Mouse (Mus musculus): Measurements from ENCODE around the gene Ranbp2. TPM values are rescaled to one million over a fixed set of nuclear protein-coding genes. Genes with fewer than 3 reads are reported as not detected.

Ranbp2 gene
- total and polyA plus RNA-seq, 3 experiments: 45.0 to 56.3 (median 53.4) TPM

DNA sequence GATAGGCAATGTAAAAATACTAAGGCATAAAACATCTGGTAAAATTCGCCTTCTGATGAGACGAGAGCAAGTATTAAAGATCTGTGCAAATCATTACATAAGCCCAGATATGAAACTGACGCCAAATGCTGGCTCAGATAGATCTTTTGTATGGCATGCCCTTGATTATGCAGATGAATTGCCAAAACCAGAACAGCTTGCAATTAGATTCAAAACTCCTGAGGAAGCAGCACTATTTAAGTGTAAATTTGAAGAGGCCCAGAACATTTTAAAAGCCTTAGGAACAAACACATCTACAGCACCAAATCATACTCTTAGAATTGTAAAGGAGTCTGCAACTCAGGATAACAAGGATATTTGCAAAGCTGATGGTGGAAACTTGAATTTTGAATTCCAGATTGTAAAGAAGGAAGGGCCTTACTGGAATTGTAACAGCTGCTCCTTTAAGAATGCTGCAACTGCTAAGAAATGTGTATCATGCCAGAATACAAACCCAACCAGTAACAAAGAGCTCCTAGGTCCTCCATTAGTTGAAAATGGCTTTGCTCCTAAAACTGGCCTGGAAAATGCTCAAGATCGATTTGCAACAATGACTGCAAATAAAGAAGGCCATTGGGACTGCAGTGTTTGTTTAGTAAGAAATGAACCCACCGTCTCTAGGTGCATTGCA lies 30.5 kb downstream of the Ranbp2 start:
- Histone ChIP-seq H3K27ac (ENCODE audit: insufficient read depth, low read depth) (no peak overlapping the region), H3K36me3 (replicated peaks in 1 of 2; ENCODE audit: control insufficient read depth in 1 of 2, insufficient read depth in 1 of 2, low read length in 1 of 2) (peaks cover 40 to 86% of the 10 kb centered on the region in 2 experiments), H3K4me1 (ENCODE audit: control insufficient read depth in 1 of 2, insufficient read depth in 2 of 2) (peaks cover 0 to 4% of the 10 kb centered on the region in 2 experiments; a peak in 2 of 4 replicates), H3K4me3 (replicated peaks in 1 of 3; ENCODE audit: low read depth in 2 of 3, low read length in 2 of 3, poor library complexity in 1 of 3) (no peak overlapping the region), H3K27me3 (replicated peaks) (no peaks in the 10 kb centered on the region), H3K79me2 (replicated peaks; ENCODE audit: control insufficient read depth, extremely low read depth, insufficient read depth, poor library complexity, severe bottlenecking) (peaks cover 2% of the 10 kb centered on the region; the same call in 1 of the 2 replicates), H3K9me3 (replicated peaks; ENCODE audit: low read length) (no peaks in the 10 kb centered on the region), H3K9ac (ENCODE audit: insufficient read depth, low read depth) (no peak overlapping the region), H3K4me2 (ENCODE audit: insufficient read depth, low read depth, poor library complexity, severe bottlenecking) (no peak overlapping the region)
- DNase-seq (ENCODE audit: extremely low read depth): no peak
- in situ Hi-C loops (cut with MboI; ENCODE audit: low pct_ligation_motif_present, low pct_unique_long_range_greater_than_20kb, low sequenced_read_pairs) (no loop called here), dilution Hi-C loops (cut with MboI; ENCODE audit: extremely low pct_ligation_motif_present, extremely low pct_unique_long_range_greater_than_20kb, low sequenced_read_pairs) (no loop called here)
- TF ChIP-seq TBP (conservative IDR thresholded peaks at IDR 0.05; ENCODE audit: low read depth, low read length) (no peak), USF1 (IDR thresholded peaks at IDR 0.05; ENCODE audit: low read depth, low read length) (no peak), RAD21 (IDR thresholded peaks at IDR 0.05; ENCODE audit: low read depth, low read length) (no peak), JUND (conservative IDR thresholded peaks at IDR 0.05; ENCODE audit: low read depth, low read length) (no peak), ZNF384 (IDR thresholded peaks at IDR 0.05; ENCODE audit: low read depth, low read length) (no peak), IRF4 (IDR thresholded peaks at IDR 0.05; ENCODE audit: low read depth, low read length) (no peak), HCFC1 (IDR thresholded peaks at IDR 0.05; ENCODE audit: low read depth, low read length) (no peak), PAX5 (IDR thresholded peaks at IDR 0.05; ENCODE audit: low read length) (no peak), SMC3 (IDR thresholded peaks at IDR 0.05; ENCODE audit: low read depth, low read length) (no peak), MAZ (IDR thresholded peaks at IDR 0.05; ENCODE audit: low read depth, low read length) (no peak), MAFK (IDR thresholded peaks at IDR 0.05; ENCODE audit: insufficient replicate concordance, low read length) (no peak), POLR2AphosphoS2 (IDR thresholded peaks at IDR 0.05; ENCODE audit: low read depth, low read length) (no peak), CHD1 (IDR thresholded peaks at IDR 0.05; ENCODE audit: low read depth, low read length) (no peak), RCOR1 (conservative IDR thresholded peaks at IDR 0.05; ENCODE audit: low read depth, low read length) (no peak), NRF1 (IDR thresholded peaks at IDR 0.05; ENCODE audit: low read depth, low read length) (no peak), ELF1 (IDR thresholded peaks at IDR 0.05; ENCODE audit: low read depth, low read length) (no peak), MXI1 (IDR thresholded peaks at IDR 0.05; ENCODE audit: low read depth, low read length) (no peak), ZMIZ1 (IDR thresholded peaks at IDR 0.05; ENCODE audit: low read depth, low read length) (no peak)

DNA sequence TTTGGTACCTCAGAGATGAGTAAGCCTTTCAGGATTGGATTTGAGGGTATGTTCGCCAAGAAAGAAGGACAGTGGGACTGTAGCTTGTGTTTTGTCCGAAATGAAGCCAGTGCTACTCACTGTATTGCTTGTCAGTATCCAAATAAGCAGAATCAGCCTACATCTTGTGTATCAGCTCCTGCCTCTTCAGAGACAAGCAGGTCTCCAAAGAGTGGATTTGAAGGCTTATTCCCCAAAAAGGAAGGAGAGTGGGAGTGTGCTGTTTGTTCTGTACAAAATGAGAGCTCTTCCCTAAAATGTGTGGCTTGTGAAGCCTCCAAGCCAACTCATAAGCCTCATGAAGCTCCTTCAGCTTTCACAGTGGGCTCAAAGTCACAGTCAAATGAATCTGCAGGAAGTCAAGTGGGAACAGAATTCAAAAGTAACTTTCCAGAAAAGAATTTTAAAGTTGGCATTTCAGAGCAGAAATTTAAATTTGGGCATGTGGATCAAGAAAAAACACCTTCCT lies 31.4 kb downstream of the Ranbp2 start:
- H3K27ac ChIP-seq (ENCODE audit: insufficient read depth, low read depth): no peak overlapping the region
- H3K36me3 ChIP-seq (replicated peaks in 1 of 2; ENCODE audit: control insufficient read depth in 1 of 2, insufficient read depth in 1 of 2, low read length in 1 of 2): peaks cover 43 to 89% of the 10 kb centered on the region in 2 experiments
- TF ChIP-seq POLR2AphosphoS2 (IDR thresholded peaks at IDR 0.05; ENCODE audit: low read depth, low read length): no peak
- TF ChIP-seq IRF4 (IDR thresholded peaks at IDR 0.05; ENCODE audit: low read depth, low read length): no peak
- no peak for TF ChIP-seq EP300 (IDR thresholded peaks at IDR 0.05; ENCODE audit: low read length)
- TF ChIP-seq NRF1 (IDR thresholded peaks at IDR 0.05; ENCODE audit: low read depth, low read length): no peak
- TF ChIP-seq JUN (IDR thresholded peaks at IDR 0.05; ENCODE audit: insufficient read depth, low read depth, low read length): no peak
- no peak for TF ChIP-seq HCFC1 (IDR thresholded peaks at IDR 0.05; ENCODE audit: low read depth, low read length)
- no peak for TF ChIP-seq POLR2A (IDR thresholded peaks at IDR 0.05; ENCODE audit: low read depth, low read length)
- no peak for TF ChIP-seq MYC (IDR thresholded peaks at IDR 0.05; ENCODE audit: low read depth, low read length)
- TF ChIP-seq CHD2 (IDR thresholded peaks at IDR 0.05; ENCODE audit: low read length): no peak
- no peak for TF ChIP-seq ZKSCAN1 (IDR thresholded peaks at IDR 0.05; ENCODE audit: borderline replicate concordance, low read depth, low read length)
- TF ChIP-seq SMC3 (IDR thresholded peaks at IDR 0.05; ENCODE audit: low read depth, low read length): no peak
- no peak for TF ChIP-seq MAFK (IDR thresholded peaks at IDR 0.05; ENCODE audit: insufficient replicate concordance, low read length)
- TF ChIP-seq ELF1 (IDR thresholded peaks at IDR 0.05; ENCODE audit: low read depth, low read length): no peak
- DNase-seq (ENCODE audit: extremely low read depth): no peak
- peaks cover 2% of the 10 kb centered on the region; the same call in 1 of the 2 replicates for H3K79me2 ChIP-seq (replicated peaks; ENCODE audit: control insufficient read depth, extremely low read depth, insufficient read depth, poor library complexity, severe bottlenecking)
- H3K4me1 ChIP-seq (ENCODE audit: control insufficient read depth in 1 of 2, insufficient read depth in 2 of 2): no peaks in the 10 kb centered on the region
- H3K4me2 ChIP-seq (ENCODE audit: insufficient read depth, low read depth, poor library complexity, severe bottlenecking): no peak overlapping the region
- H3K9ac ChIP-seq (ENCODE audit: insufficient read depth, low read depth): no peak overlapping the region
- H3K9me3 ChIP-seq (replicated peaks; ENCODE audit: low read length): no peaks in the 10 kb centered on the region
- in situ Hi-C loops (cut with MboI; ENCODE audit: low pct_ligation_motif_present, low pct_unique_long_range_greater_than_20kb, low sequenced_read_pairs) (no loop called here), dilution Hi-C loops (cut with MboI; ENCODE audit: extremely low pct_ligation_motif_present, extremely low pct_unique_long_range_greater_than_20kb, low sequenced_read_pairs) (no loop called here)
- H3K27me3 ChIP-seq (replicated peaks): no peaks in the 10 kb centered on the region
- no peak overlapping the region for H3K4me3 ChIP-seq (replicated peaks in 1 of 3; ENCODE audit: low read depth in 2 of 3, low read length in 2 of 3, poor library complexity in 1 of 3)
